7 mouse cellular contexts compared by ENCODE assay signal in the genomic region with DNA sequence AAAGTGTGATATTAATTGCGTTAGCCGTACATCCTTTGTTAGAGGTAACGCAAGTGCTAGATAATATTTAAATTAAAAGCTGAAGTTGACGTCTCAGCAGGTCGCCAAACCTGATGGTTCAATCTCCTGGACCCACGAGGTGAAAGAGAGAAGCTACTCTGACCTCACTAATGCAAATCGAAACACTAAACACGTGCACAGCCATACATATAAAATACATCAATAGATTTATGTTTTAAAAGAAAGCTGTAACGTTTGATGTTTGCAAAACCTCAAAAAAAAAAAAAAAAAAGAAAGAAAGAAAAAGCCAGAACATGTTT. TPM values are rescaled to one million over a fixed set of nuclear protein-coding genes. Genes with fewer than 3 reads are reported as not detected.
DNase-seq lines count a peak whose midpoint lies in the region; ATAC-seq and TF ChIP-seq lines count a peak whose summit lies in the region.

No protein-coding gene starts in this region.

- no peak for DNase-seq in neural tube, embryonic 11.5 days (ENCODE audit: low spot score)
- no peak for DNase-seq in neural tube, embryonic 10.5 days (ENCODE audit: extremely low spot score, low spot score)
- no peak for DNase-seq in liver, embryonic 11.5 days (ENCODE audit: low spot score)
- no peak for DNase-seq in stomach, postnatal 0 days (ENCODE audit: low spot score)
- DNase-seq in gastrocnemius, postnatal 4 days (ENCODE audit: low spot score in 2 of 2), result no peak
- no peak for DNase-seq in layer of hippocampus, postnatal 10 days (ENCODE audit: low spot score in 2 of 2)

- no peak for TF ChIP-seq POLR2A in embryonic fibroblast, embryonic 13.5 days (IDR thresholded peaks at IDR 0.05; ENCODE audit: low read depth, low read length)

- H3K27ac ChIP-seq in neural tube, embryonic 11.5 days (ENCODE audit: low read depth, low read length), result no peak overlapping the region
- H3K27ac ChIP-seq in embryonic fibroblast, embryonic 13.5 days (ENCODE audit: insufficient read depth, low read length), result no peak overlapping the region
- H3K27ac ChIP-seq in liver, embryonic 11.5 days (ENCODE audit: low read depth, low read length), result peak overlapping the region; percentile 75; the same call in 1 of the 2 replicates
- H3K27ac ChIP-seq in stomach, postnatal 0 days (replicated peaks), result no peak overlapping the region

- H3K4me3 ChIP-seq in neural tube, embryonic 11.5 days (ENCODE audit: low read depth, low read length), result peak overlapping the region; percentile 82
- peak overlapping the region; percentile 98 for H3K4me3 ChIP-seq in embryonic fibroblast, embryonic 13.5 days (ENCODE audit: insufficient read depth, low read length)
- peak overlapping the region; percentile 65 for H3K4me3 ChIP-seq in liver, embryonic 11.5 days (ENCODE audit: low read depth, low read length)
- H3K4me3 ChIP-seq in stomach, postnatal 0 days (ENCODE audit: low read depth, low read length), result peak overlapping the region; percentile 91

- WGBS in neural tube, embryonic 11.5 days, result 15% methylated on average over 9 of the region's 9 CpGs
- 8% methylated on average over 9 of the region's 9 CpGs for WGBS in liver, embryonic 11.5 days
- 6% methylated on average over 9 of the region's 9 CpGs for WGBS in stomach, postnatal 0 days

- H3K36me3 ChIP-seq in neural tube, embryonic 11.5 days (ENCODE audit: control insufficient read depth, insufficient read depth, low read length), result no peaks in the 10 kb centered on the region
- H3K36me3 ChIP-seq in liver, embryonic 11.5 days (ENCODE audit: control insufficient read depth, insufficient read depth, low read length), result peaks cover 7% of the 10 kb centered on the region; the same call in 1 of the 2 replicates
- H3K36me3 ChIP-seq in stomach, postnatal 0 days (ENCODE audit: control insufficient read depth, insufficient read depth, low read length), result peaks cover 6% of the 10 kb centered on the region; the same call in 1 of the 2 replicates

- peak overlapping the region; percentile 61 for H3K4me2 ChIP-seq in neural tube, embryonic 11.5 days (ENCODE audit: low read depth)
- H3K4me2 ChIP-seq in liver, embryonic 11.5 days, result peak overlapping the region; percentile 77
- H3K4me2 ChIP-seq in stomach, postnatal 0 days (replicated peaks; ENCODE audit: low read depth), result peak overlapping the region; percentile 72

- H3K27me3 ChIP-seq in neural tube, embryonic 11.5 days (ENCODE audit: control insufficient read depth, insufficient read depth, low read length), result no peaks in the 10 kb centered on the region
- no peaks in the 10 kb centered on the region for H3K27me3 ChIP-seq in liver, embryonic 11.5 days (replicated peaks; ENCODE audit: control insufficient read depth, insufficient read depth, low read length)
- H3K27me3 ChIP-seq in stomach, postnatal 0 days (ENCODE audit: control insufficient read depth, insufficient read depth, low read length), result no peaks in the 10 kb centered on the region

- TF ChIP-seq CTCF in embryonic fibroblast, embryonic 13.5 days (IDR thresholded peaks at IDR 0.05; ENCODE audit: borderline replicate concordance, insufficient read depth, low read length), result no peak
- TF ChIP-seq CTCF in stomach, postnatal 0 days (IDR thresholded peaks at IDR 0.05; ENCODE audit: low read depth), result no peak

- ATAC-seq in neural tube, embryonic 11.5 days (ENCODE audit: insufficient read depth, low FRiP score, low TSS enrichment), result no peak
- no peak for ATAC-seq in liver, embryonic 11.5 days (replicated peaks; ENCODE audit: low FRiP score)
- ATAC-seq in stomach, postnatal 0 days (ENCODE audit: low FRiP score, low TSS enrichment), result no peak

- no peak for TF ChIP-seq EP300 in stomach, postnatal 0 days (optimal IDR thresholded peaks at IDR 0.05)

- H3K4me1 ChIP-seq in neural tube, embryonic 11.5 days (ENCODE audit: control insufficient read depth, insufficient read depth, low read length), result no peaks in the 10 kb centered on the region; the same call in 1 of the 2 replicates
- peaks cover 2% of the 10 kb centered on the region; the same call in 1 of the 2 replicates for H3K4me1 ChIP-seq in embryonic fibroblast, embryonic 13.5 days (ENCODE audit: control insufficient read depth, insufficient read depth, low read length)
- peaks cover 18% of the 10 kb centered on the region for H3K4me1 ChIP-seq in liver, embryonic 11.5 days (replicated peaks; ENCODE audit: control insufficient read depth, insufficient read depth, low read length)
- H3K4me1 ChIP-seq in stomach, postnatal 0 days (replicated peaks; ENCODE audit: control insufficient read depth, insufficient read depth), result no peaks in the 10 kb centered on the region; the same call in 1 of the 2 replicates

- no peaks in the 10 kb centered on the region for H3K9me3 ChIP-seq in neural tube, embryonic 11.5 days (ENCODE audit: control insufficient read depth, low read length)
- H3K9me3 ChIP-seq in liver, embryonic 11.5 days (ENCODE audit: control insufficient read depth, low read length), result no peaks in the 10 kb centered on the region
- no peaks in the 10 kb centered on the region for H3K9me3 ChIP-seq in stomach, postnatal 0 days (ENCODE audit: control insufficient read depth, low read length)

- H3K9ac ChIP-seq in neural tube, embryonic 11.5 days (ENCODE audit: low read length), result peak overlapping the region; percentile 82; the same call in 1 of the 2 replicates
- H3K9ac ChIP-seq in liver, embryonic 11.5 days (ENCODE audit: low read depth, low read length), result peak overlapping the region; percentile 87
- H3K9ac ChIP-seq in stomach, postnatal 0 days (ENCODE audit: low read length), result peak overlapping the region; percentile 86

RNA-seq across cellular contexts. Expression of a gene that starts 9.9 kb away (rescaled TPM):
- polyA plus RNA-seq in neural tube, embryonic 11.5 days (2014; fragmentation: Nextera tagmentation; extraction: Ambion mirVana), result 23.0 and 27.5 TPM in 2 replicates
- polyA plus RNA-seq in embryonic fibroblast, embryonic 13.5 days (2011; ENCODE audit: insufficient read length, low read depth, missing spikeins), result 15.1 and 18.3 TPM in 2 replicates
- polyA plus RNA-seq in liver, embryonic 11.5 days (2014; fragmentation: Nextera tagmentation; extraction: Ambion mirVana), result 27.1 and 30.1 TPM in 2 replicates
- polyA plus RNA-seq in stomach, postnatal 0 days (2015; fragmentation: Nextera tagmentation; extraction: Ambion mirVana), result 13.5 and 14.8 TPM in 2 replicates
- 1 to 10 TPM; 7.3 to 9.5 TPM for total RNA-seq in gastrocnemius, postnatal 4 days (2021)
- 10 to 100 TPM; 16.3 to 16.7 TPM for total RNA-seq in layer of hippocampus, postnatal 10 days (2021)

RNA-seq across cellular contexts. Expression of a gene that starts 9.9 kb away (rescaled TPM):
- polyA plus RNA-seq in neural tube, embryonic 11.5 days (2014; fragmentation: Nextera tagmentation; extraction: Ambion mirVana), result 10.7 and 15.2 TPM in 2 replicates
- polyA plus RNA-seq in embryonic fibroblast, embryonic 13.5 days (2011; ENCODE audit: insufficient read length, low read depth, missing spikeins), result 23.9 and 24.6 TPM in 2 replicates
- 16.5 and 18.8 TPM in 2 replicates for polyA plus RNA-seq in liver, embryonic 11.5 days (2014; fragmentation: Nextera tagmentation; extraction: Ambion mirVana)
- polyA plus RNA-seq in stomach, postnatal 0 days (2015; fragmentation: Nextera tagmentation; extraction: Ambion mirVana), result 2.7 and 3.4 TPM in 2 replicates
- 10 to 100 TPM; 14.1 to 18.6 TPM for total RNA-seq in gastrocnemius, postnatal 4 days (2021)
- total RNA-seq in layer of hippocampus, postnatal 10 days (2021), result 10 to 100 TPM; 30.7 to 31.1 TPM

RNA-seq across cellular contexts. Expression of a gene that starts 49.4 kb away (rescaled TPM):
- polyA plus RNA-seq in neural tube, embryonic 11.5 days (2014; fragmentation: Nextera tagmentation; extraction: Ambion mirVana), result 68.5 and 79.5 TPM in 2 replicates
- 45.0 and 49.6 TPM in 2 replicates for polyA plus RNA-seq in embryonic fibroblast, embryonic 13.5 days (2011; ENCODE audit: insufficient read length, low read depth, missing spikeins)
- polyA plus RNA-seq in liver, embryonic 11.5 days (2014; fragmentation: Nextera tagmentation; extraction: Ambion mirVana), result 38.8 and 41.6 TPM in 2 replicates
- polyA plus RNA-seq in stomach, postnatal 0 days (2015; fragmentation: Nextera tagmentation; extraction: Ambion mirVana), result 23.6 and 24.6 TPM in 2 replicates
- 10 to 100 TPM; 15.5 to 16.3 TPM for total RNA-seq in gastrocnemius, postnatal 4 days (2021)
- total RNA-seq in layer of hippocampus, postnatal 10 days (2021), result 10 to 100 TPM; 34.1 to 46.6 TPM
